Mouse (Mus musculus) retina, postnatal 1 day (tissue): Measurements from ENCODE around the gene Dnah17.

ENCODE experiments used
- DNase-seq: peaks from one replicate; pipeline ENCODE4 v3.0.0-alpha.2; 2012

Dnah17 gene

DNA sequence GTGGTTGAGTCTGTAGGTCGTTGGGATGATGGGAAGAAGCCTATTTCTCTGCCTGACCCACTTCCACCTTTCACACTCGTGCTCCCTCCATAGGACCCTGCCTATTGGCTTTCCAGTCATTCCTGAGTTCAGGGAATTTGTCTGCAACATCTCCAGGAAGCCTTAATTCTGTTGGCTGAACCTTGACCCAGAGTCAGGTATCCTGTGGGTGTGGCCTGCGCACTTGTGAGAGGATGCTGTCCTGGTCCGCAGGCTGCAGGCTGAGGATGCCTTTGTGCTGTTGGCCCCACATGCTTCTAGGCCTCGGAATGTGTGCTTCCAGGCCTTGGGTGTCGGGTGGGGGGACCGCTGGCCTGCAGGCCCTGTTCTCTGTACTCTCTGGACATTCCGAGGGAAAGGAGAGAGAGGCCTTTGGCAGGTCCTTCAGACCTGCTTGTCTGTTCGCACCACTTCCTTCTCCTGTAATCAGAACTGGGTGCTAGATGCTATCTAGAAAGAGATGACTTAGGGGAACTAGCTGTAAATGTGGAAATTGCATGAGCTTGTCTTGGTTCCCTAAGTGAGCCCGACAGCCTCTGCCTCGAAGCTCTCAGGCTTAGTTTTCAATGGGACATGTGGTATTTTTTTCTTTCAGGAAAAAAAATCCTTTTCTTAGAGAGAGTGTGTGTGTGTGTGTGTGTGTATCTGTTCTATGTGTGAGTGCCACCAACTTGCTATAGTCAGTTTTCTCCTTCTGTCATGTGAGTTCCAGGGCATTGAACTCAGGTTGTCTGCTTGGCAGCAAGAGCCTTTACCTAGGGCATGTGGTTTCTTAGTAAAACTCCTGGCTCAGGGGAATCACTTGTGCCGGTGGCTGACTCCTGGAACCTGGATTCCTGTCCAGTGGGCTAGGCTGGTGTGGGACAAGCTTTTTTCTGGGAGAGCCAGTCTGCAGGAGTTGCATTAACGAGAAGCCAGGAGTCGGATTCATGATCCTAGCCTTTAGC, 137.0 kb downstream of the Dnah17 start:
- no peak for DNase-seq

DNA sequence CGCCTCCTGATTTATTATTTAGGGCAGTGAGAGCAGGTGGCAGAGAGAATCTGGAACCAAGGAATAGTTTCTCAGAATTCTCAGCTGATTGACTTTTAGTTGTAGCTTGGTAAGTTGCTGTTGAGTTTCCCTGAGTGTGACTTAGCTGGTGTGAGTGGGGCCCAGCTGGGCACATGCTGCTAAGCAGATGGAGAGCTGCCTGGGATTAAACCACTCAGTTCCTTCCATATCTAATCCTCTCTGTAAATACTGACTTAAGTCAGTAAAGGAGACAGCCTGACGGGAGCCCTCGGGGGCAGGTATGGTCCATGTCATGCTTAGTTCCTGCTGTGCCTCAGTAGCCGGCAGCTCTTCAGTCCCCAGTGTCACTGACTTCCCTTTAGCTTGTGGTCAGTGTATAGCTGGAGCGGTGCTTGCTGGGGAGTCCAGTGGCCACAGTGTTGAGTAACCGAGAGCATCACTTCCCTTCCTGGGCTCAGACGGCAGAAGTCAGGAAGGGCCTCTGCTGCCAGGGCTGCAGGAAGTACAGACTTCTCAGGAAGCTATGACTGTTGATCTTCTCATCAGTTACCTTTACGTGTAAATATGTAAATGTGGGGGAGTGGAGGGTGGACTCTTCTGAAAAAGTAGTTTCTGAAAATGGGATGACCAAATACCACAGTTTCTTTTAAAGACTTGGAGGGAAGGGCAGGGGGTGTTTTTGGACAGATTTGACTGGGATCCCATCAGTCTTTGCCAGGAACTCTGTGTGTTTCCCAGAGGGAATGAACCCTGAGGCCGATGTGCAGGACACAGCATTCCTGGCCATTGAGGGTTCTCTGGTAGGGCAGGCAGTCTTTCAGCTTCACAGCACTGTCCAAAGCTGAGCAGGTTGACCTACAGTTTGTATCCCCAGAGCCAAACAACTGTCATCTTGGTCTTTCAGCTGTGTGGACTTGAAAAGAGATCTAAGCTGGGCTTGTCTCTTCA, 138.6 kb downstream of the Dnah17 start:
- peak; percentile 68 for DNase-seq

DNA sequence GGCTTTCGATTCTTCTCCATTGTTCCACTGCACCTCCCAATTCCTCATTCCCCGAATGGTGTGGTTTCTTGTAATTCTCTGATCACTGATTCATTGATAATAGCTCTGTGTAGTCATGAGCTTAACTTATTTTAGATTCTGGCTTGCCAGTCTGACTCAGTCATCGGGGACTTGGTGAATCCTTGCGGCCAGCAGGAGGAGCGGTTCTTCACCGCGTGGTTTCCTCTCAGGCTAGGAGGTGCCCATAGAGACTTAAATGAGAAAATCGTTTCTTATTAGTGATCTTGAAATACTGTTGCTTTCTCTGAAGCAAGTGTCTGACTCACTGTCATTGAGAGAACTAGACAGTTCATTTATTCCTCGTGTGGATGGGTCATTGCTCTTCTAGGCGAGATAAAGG, 140.5 kb downstream of the Dnah17 start:
- no peak for DNase-seq

- no peak for DNase-seq
These were observed 141.2 kb downstream of the Dnah17 start for GRCm38 (mm10) chr11:117989241-117989640.

DNA sequence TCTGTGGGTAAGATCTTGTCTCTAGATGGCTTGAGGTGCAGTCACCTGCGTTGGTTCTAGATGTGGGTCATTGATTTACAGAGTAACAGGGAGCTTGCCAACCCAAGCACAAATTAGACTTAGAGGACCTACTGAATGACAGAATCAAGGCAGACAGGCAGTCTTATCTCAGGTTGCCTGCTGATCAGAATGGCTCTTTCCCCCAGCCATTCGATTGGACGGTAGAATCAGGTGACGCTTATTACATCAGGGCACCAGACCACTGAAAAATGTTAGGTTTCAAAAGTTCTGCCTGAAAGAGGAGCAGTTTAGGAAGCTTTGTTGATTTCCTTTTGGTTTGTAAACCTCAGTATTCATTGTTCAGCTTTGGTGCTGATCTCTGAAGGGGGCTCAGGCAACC, 142.5 kb downstream of the Dnah17 start:
- DNase-seq, result no peak

DNA sequence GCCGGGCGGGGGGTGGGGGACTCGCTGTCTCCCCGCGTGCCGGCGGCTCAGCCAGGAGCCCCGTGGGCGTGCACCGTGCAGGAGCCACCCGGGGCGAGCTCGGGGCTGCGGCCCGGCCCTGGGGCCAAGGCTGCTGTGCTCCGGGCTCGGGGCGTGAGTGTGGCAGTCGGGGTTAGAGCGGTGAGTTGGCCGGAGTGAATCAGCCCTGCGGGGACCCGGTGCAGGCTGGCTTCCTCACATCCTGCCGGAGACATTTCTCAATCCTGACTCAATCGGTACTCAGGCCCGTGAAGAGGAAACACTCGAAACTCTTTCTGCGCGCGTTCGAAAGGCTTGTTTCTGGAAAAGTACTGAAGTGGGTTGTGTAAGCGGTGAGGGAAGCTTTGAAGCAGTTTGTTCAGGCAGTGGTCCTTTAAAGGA, 143.4 kb downstream of the Dnah17 start:
- no peak for DNase-seq

DNA sequence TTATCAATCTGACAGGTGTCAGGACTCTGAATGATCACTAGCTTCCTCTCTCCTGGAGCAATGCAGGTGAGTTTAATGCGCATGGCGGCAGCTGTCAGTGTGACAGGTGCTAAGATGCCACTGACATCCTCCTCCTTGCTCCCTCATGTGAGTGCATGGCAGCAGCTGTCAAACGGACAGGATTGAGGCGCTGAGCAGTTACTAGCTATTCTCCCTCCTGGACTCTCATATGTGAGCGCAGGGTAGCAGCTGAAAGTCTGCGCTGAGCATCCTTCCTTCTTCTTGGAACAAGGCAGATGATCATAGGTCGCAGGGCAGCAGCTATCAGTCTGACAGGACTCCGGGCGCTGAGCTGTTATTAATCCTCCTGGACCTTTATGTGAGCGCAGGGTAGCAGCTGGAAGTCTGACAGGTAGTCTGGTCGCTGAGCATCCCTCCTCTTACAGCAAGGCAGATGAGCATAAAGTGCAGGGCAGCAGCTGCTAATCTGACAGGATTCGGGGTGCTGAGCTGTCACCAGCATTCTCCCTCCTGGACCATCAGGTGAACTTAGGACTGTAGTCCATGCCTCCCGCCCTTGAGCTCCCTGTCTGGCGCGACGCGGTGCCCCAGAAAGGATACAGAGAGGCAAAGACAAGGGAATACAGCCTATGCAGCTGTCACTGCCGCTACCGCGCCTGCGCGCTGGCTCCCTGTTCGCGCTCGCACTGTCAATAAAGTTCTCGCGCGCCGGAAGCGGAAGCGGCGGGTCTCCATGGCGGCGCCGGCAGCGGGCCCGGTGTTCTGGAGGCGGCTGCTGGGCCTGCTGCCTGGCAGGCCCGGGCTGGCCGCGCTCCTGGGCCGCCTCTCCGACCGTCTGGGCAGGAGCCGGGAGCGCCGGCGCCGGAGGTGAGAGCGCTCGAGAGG, 144.1 kb downstream of the Dnah17 start, which contains the start of gene Pgs1:
Pgs1 (plus strand) TSS at position 167 of the 906 bp plus-strand sequence.
- DNase-seq, result peak; percentile 96

- no peak for DNase-seq
These were observed 146.7 kb downstream of the Dnah17 start for GRCm38 (mm10) chr11:117983770-117984169.

- no peak for DNase-seq
These were observed 148.0 kb downstream of the Dnah17 start for GRCm38 (mm10) chr11:117982426-117982825.

- DNase-seq, result no peak
These were observed 151.0 kb downstream of the Dnah17 start for GRCm38 (mm10) chr11:117979388-117979787.

GRCm38 (mm10) chr11:117977694-117978360, 152.6 kb downstream of the Dnah17 start:
- DNase-seq, result peak; percentile 65

DNA sequence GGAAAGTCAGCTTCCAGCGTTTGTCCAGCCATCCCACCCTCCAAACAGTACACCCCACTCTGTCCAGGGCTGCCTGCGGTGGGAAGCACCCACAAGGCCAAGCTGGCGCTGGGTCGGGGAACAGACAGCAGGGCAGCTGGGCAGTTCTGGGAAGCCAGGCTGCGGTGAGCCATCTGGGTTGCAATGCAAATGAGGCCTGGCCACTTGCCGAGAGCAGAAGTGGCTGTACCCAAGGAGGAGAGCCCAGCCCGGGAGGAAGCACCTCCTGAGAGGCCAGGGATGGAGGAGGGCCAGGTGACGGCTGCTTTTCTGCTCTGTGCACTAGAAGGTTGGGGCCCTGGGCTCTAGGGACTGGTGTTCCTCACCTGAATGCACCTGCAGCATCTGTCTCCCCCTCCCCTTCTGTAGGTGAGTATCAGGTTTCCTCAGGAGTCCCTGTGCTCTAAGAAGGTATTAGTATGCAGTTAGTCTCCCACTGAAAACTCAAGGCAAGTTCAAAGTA, 154.3 kb downstream of the Dnah17 start:
- DNase-seq, result peak; percentile 82

DNA sequence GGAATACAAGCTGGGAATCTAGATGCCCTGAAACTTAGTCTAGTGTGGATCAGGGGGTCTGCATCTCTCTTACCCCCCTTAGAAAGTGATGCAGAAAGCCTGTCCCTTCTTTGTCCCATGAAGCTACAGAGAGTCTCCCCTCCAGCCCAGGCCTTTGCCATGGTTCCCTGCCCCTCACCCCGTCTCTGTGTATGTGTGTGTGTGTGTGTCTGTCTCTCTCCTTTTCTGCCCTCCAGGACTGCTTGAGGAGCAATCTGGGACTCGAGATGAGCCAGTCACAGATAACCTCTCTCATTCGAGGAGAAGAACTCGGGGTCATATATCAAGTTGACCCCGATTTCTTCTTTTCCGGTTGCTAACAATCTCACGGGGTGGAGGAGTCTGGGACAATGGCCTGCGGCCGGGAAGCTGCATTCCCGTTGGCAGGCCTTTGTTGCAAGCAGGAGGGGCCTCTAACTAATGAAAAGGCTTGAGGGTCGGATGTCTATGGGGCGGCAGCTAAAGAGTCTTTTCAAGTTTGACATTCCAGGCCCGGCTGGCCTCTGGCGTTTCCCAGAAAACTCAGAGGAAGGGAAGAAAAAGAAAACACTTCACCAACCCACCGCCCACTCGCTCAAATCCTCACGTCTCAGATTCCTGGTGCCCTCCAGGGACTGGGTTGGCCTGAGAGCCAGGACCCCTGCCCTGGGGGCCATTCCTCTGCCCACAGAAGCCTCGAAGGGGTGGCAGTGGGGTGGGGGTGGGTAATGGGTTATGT, 155.0 kb downstream of the Dnah17 start:
- peak; percentile 75 for DNase-seq

- DNase-seq, result peak; percentile 66
These were observed 155.9 kb downstream of the Dnah17 start for GRCm38 (mm10) chr11:117974327-117975125.

DNA sequence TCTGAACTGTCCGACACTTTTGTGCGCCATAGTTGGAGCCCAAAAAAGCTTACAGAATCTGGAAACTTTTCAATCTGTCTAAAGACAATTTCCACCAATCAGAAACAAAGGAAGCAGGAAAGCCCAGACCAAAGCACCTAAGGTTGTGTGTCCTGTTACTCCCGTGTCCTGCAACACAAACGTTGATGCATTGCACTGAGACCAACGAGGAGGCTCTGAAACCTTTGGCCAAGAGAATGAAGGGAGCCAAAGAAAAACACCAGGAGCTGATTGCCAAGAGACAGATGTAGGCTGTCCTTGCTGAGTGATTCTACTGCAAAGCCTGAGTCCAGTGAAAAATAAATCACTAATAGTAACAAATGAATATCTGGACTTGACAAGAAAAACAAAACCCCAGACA, 156.9 kb downstream of the Dnah17 start:
- DNase-seq, result no peak

GRCm38 (mm10) chr11:117972656-117973558, 157.5 kb downstream of the Dnah17 start:
- DNase-seq, result peak; percentile 65
